Mouse (Mus musculus) 416B (cell line): ENCODE measurements at regions not wholly inside any gene's neighbourhood (a gene's known extent, or its start where the extent isn't known, plus 50 kb on each side); places are given as distances from the start of the nearest gene placed in this dataset.

Experiments
- DNase-seq: peaks from one replicate; pipeline ENCODE4 v3.0.0; 2011; ENCODE audit warnings: low read depth

DNA sequence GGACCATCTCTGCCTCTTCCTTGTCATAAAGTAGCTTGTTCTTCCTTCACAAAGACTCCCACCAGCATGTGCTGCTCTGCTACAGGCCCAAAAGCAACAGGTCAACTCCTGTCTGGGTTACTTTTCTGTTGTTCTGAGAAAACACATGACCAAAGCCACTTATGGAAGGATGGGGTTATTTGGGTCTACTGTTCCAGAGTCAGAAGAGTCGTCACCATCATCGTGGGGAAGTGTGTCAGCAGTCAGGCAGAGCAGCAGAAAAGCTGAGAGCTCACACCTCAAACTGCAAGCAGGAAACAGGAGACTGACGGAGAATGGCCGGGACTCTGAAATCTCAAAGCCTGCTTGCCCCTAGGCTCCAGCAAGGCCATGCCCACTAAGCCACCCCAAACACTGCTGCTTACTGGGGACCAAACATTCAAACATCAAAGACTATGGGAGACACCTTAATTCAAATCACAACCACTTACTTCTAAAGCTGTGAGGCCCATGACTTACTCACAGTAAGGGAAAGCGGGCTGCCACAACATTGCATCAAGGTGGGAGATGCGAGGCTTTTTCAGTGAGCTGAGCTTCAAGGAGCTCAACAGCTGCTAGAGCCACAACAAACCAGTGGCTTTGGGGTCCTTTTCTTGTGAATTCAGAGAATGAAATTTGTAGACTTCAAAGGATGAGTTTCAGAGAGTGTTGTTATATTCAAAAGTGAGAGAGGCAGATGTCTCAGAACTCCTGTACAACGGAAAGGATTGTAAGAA is 96.6 kb upstream of the Hs6st1 start:
- no peak for DNase-seq

DNA sequence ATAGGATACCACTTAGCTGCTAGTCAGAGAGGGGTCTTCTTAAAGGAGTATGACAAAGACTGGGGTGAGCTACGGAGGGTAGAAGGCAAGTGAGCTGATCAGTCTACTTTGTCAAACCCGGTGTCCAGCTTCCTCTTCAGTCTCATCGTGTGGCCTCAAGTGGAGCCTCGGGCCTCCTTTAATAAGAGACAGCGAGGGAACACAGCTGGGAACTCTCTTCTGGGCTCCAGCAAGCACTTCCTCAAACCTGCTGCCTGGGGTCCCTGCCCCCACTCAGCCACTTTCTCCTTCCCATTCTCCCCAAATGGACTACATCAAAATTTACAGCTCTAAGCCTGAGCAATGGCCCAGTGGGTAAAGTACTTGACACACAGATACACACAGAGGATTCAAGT is 96.0 kb upstream of the Hs6st1 start:
- DNase-seq, result no peak

DNA sequence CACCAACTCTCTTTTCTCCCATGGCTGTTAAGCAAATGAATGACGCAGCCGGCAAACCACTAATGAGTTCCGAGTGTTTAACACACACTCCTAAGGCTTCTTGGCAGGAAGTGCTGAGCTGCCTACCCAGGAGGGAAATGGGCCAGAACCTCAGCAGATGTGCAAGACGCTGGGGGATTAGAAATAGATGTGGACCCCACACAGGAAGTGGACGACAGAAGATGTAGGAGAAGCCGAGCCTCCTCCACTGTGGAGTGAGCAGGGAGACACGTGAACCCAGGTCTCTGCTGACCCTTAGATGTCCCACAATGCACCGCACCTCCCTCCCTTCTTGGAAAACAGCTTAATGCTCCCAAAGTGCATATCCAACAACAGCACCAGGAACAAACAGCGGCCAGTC is 94.8 kb upstream of the Hs6st1 start:
- no peak for DNase-seq

DNA sequence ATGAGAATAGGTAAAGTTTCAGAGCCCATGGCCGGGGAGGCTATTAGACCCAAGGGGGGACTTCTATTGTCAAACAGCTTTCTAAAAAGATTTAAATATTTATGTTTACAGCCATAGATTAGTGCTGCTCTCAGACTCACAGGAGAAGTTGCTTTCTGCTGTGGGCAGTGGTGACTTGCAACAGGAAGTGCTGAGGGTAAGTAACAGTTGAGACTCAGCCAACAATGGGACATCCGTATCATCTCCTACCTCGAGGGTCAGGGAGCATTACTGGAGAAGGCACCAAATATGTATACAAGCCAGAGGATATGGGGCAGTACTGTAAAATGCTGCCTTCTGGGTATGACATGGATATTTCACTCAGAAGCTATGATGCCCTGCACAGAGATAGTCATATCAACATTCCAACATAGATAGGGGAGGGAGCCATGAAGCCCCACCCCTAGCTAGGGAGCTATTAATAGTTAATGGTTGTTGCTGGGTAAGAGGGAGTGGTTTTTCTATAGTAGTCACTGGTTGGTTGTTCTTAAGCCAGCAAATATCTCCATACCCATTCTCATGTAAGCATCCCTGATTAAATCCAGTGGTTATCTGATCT is 92.5 kb upstream of the Hs6st1 start:
- DNase-seq, result peak; percentile 70

DNA sequence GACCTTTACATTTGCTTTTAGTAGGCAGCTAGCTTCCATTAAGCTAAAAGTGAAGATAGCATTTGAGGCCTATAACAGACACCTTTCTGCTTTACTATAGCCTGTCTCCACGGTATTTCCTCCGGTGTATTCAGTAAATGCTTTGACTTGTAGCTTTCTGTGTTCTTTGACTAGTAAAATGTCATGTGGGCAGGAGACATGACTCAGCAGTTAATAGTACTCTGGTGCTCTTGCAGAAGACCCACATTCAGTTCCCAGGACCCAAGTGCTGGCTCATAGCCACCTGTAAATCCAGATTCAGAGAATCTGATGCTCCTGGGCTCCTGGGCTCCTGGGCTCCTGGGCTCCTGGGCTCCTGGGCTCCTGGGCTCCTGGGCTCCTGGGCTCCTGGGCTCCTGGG is 91.7 kb upstream of the Hs6st1 start:
- DNase-seq, result peak; percentile 75

DNA sequence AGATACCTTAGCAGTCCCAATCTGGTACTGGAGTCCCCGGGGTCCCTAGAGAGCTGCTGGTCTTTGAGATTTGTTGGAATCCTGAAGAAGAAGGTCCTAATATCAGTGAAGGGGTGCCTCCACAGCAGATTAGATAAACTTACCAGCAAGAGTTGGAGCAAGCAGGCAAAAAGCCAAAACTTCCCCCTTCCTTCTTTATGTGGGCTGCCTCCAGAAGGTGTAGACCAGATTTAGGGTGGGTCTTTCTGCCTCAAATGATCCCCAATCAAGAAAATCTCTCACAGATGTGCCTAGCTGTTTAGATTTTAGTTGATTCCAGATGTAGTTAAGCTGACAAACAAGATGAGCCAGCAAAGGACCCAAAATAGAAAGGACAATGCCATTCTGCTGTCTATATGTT is 90.1 kb upstream of the Hs6st1 start:
- DNase-seq, result no peak

DNA sequence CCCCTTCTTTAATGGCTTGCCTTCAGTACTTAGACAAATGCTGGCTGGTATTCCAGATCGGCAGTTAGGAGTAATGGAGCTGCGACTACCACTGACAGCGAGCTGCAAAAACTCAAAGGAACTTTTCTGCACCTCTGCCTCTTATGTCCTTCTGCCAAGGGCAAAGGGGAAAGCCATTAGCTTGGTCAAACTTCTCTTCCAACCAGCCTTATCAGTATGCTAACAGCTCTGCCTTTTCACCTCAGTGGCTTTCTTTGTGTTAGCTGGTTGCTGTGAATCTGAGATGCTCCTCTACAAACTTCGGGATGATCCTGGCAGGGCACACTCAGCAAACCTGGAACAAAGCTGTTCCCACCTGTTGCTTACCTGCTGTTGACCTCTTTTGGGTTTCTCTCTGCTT is 89.4 kb upstream of the Hs6st1 start:
- DNase-seq, result no peak

DNA sequence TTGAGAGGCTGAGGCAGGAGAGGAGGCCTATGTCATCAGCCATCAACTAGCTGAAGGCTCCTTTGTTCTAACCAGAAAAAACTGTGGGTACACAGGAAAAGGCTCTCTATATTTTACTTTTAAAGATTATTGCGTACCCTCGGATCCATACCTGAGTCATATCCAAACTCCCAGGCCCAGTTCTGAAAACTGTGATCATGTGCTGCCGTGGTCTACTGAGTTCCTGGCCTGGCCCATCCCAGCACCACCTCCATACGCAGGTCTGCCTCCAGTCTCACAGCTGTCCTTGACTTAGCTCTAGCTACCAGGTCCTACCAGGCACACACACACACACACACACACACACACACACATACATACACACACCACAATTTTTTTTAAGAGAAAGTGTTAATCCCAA is 87.0 kb upstream of the Hs6st1 start:
- no peak for DNase-seq

DNA sequence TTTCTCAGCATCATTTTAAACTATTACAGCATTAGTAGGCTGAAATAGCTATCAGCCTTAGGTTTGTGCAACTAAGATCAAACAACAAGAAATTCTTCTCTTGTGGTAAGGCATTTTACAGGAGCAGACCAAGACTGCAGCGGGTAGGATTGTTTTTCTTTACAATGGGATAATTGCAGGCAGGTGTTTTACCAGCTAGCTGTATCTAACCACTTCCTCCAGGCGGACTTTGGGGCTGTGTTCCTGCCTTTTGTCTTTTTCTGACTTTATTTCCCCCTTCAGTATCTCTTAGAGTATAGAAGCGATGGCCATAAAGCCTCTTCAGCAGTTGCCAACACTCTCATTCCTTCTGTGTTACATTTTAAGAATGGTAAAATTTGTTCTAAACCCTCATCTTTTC is 84.8 kb upstream of the Hs6st1 start:
- no peak for DNase-seq

DNA sequence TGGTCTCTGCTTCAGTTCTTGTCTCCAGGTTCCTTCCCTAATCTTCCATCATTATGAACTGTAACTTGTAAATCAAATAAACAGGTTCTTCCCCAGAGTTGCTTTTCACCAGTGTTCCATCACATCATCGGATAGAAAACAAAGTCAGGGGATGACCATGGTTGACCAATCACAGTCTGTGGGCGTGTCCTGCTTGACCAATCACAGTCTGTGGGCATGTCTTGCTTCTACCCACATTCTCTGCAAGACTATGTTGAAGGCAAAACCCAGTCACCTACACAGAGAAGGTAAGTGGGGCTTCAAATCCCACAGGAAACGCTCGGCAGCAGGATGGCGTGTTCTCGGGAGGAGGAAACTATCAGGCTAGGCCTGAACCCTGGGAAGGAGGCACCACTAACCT is 82.9 kb upstream of the Hs6st1 start:
- no peak for DNase-seq

DNA sequence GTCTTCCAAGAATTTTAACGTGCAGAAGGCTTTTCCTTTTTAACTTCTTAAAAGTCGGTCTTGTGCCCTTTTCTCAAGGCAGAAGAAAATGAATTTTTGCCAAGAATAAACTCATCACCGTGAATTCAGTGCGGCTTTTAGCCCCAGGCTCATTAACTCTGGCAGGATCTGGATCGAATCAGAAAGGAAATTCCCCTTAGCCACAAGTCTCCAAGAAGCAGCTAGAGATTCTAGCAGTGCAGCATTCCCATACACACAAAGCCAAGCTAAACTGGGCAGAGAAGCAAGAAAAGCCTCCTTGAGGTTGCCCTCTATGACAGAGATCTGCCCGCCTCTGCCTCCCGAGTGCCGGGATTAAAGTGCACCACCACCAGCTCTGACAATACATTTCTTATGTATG is 81.5 kb upstream of the Hs6st1 start:
- DNase-seq, result no peak

DNA sequence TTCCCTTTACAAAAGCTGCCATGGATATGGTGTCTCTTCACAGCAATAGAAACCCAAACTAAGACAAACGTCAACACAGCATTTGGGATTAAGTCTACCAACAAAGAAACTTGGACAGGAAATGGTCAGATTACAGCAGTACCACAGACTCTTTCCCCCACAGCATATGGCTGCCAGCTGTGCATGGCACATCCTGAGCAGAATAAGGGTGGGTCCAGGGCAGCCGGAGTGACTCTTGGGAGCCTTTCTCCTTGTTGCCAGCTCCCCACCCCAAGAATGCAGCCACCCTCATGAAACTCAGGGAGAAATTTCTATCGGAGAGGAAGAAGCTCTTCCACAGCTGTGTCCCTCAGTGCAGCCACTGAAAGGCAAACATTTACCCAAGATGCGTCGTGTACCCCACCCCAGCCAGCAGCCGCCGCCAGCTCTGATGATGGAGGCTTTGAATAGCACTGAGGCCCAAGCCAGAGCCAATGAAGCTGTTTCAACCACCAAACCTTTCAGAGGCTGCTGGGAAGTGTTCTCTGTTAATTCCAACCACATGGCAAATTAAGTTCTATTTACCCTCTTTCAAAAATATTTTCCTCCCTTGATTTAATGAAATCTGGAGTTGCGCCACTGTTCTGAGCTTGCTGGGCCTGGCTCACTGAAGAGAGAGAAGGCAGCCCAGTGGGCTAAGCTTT is 75.8 kb upstream of the Hs6st1 start:
- DNase-seq, result no peak

DNA sequence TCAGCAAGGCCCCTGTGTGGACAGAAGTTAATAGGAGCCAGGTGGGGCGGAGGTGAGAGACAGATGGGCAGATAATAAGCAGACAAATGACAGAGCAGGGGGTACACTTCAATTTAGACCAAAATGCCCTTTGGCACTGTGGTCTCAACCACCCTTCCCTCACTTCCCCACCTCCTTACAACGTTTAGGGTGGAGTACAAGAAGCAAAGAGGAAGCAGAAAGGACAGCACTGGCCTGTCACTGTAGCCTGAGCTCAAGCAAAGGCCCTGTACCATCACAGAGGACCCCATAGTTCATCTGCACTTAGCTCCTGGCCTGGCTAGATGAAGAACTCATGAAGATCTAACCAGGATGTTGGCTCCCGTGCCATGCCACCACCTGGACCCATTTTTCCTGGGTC is 75.3 kb upstream of the Hs6st1 start:
- no peak for DNase-seq

DNA sequence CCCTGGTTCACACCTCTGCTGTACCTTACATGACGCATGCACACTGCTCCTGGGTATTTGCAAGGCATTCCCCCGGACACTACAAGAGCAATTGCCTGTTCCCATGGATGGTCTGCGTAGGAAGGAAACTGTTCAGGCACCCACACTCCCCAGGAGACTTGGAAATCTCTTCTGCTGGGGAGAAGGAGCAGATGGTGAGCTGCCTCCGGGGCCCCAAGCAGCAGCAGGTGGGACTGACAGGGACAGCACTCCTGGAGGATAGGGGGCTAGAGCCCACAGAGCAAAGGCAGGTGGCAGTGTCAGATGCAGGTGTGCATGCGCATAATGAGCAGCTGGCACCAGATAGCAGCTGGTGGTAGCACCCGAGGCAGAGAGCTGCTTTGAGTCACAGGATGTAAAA is 72.5 kb upstream of the Hs6st1 start:
- no peak for DNase-seq

DNA sequence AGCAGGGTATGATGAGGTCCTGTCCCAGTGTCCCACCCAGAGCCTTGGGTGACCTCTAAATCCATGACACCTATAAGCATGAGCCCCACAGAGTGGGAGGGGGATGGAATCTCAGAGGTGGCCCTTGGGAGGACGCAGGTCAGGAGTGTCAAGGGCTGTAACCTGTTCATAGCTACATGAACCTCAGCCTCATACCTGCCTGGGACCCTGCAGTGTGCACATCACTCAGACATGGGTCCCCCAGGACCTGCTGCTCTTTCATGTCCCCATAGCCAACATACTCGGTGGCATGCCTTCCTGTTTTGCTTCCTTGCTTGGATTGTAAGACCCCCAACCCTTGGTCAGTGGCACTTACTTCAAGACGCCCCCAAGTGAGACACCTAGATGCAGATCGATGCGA is 66.9 kb upstream of the Hs6st1 start:
- DNase-seq, result no peak

DNA sequence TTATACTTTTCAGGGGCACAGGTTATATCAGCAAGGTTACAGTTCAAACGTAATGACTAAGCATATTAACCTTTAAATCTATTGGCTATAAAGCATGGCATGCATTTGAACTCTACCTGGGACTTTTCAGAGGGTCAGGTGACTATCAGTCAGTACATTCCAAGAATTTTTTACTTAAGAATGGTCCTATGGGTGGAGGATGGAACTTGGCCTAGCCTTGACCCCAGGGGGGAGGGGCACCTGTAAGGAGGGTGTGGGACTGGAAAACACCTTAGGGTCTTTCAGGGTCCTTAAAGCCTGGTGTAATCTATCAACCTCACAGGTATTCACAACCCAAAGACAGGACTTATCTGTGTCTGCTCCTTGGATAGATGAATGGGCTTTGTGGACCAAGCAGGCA is 66.4 kb upstream of the Hs6st1 start:
- no peak for DNase-seq

DNA sequence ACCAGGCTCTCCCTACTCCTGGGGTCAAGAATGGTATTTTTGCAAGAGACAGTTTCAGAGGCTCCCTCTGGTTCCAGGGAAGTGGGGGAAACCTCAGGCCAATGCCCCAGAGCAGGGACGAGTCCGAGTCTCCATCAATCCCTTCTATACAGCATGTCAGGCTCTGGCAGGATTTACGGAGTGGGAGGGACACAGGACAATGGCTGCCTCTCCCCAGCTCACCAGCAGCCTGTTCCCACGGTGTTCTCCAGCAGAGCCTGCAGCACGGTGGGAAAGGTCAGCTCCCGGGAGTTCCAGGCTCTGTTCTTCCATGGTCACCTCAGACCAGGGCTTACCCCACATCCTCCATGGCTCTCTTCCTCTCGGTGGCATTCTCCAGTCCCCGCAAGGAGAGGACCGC is 64.6 kb upstream of the Hs6st1 start:
- DNase-seq, result no peak

DNA sequence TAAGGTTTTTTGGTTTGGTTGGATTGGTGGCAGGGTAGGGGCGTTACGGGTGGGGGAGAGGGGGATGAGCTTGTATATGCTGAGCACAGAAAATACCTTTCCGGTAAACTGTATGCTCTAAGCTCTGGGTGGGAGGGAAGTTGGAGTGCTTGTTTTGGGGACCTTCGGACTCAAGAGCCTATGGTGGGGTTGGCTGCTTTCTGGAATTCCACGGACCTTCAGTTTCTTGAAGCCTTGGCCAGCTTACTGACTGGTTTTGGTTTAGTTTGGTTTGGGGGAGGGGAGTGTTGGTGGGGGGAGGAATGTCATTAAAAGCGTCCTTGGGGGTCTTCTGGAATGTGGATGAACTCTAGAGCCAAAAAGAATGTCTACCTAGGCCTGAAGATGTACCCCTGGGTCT is 59.6 kb upstream of the Hs6st1 start:
- no peak for DNase-seq

DNA sequence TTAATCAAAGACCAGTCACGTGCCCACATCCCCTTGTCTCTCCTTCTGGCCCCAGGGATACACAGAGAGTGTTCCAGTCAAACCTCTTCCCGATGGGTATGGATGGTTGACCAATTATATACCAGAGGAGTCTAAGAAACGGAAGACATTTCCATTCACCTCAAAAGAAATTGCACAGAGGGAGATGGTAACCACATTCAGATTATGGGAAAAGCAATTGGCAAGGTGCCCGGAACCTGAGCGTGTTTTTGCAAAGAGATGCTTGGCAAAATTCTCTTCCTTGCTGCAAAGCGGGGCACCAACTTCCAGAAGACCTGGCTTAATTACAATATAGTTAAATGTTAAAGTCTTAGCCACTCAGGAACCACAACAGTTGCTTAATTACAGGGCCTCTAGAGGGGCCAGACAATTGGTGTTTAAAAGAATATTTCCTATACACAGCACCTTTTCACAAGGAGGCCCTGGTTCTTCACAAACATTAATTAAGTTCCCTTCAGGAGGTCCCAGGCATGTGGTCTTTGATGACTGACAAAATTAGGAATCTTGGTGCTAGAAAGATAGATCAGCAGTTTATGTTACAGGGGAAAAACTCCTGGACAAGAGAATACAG is 59.1 kb upstream of the Hs6st1 start:
- no peak for DNase-seq

DNA sequence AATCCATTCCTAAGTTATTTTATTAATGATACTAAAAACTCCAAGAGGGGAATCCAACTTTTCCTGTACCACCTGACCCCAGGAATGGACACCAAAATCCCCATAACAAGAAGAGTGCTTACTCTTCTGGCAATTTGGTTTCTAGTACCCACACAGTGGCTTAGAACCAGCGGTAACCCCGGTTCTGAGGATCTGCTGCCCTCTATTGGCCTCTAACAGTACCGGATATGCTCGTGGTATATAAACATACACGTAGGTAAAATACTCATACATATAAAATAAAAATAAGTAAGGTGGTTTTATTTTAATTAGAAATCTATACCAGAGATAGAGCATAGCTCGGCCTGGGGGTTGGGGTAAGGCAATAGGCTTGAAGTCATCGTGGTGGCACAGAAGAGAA is 58.0 kb upstream of the Hs6st1 start:
- peak; percentile 17 for DNase-seq

DNA sequence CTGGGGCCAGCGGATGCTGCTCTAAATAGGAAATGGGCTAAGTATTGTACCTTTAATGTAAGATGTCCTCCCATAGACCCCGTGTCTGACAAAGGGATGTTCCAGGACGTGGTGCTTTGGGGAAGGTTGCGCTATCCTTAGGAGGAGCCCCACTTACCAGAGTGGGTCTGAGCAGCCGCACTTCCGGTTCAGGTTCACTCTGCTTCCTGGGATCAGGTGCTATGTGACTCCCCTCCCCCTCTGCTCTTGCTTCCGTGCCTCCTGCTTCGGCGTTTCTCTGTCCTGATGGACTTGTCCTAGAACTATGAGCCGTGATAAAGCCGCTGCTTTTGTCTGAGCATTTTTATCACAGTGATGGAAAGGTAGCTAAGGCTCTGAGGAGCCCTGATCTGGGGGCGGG is 57.4 kb upstream of the Hs6st1 start:
- DNase-seq, result no peak

DNA sequence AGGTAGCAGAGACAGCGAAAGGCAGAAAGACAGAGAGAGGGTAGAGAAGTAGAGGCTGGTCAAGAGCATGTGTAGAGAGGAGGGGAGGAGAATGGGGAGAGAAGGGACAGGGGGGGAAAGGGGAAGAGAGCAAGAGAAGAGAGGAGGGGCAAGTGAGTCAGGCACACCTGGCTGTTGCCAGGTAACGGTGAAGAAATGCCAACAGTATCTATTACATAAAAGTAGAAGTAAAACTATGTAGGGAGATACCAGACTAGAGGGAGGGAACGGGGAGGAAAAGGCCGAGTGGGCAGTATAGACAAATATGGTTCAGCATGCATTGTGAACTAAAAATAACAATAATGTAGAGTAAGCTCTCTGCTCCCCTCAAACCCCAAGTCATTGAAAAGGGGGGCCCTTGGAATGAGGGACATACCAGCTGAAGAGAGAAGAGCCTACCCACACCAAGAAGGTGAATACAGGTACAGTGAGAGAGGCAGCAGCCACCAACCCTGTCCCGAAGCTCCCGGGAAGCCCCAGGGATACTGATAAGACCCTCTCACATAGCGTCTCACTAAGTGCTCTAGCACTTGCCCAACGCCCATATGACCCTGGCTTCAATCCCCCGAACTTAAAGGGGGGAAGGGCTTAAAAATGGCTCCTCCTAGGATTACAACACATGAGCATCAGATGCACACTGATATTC is 56.0 kb upstream of the Hs6st1 start:
- DNase-seq, result no peak
